Mouse (Mus musculus) olfactory bulb, adult 2 months (tissue): ENCODE data around the gene Notch1.

Experiments used
- CTCF ChIP-seq: fragments of 200-500 bp; IDR thresholded peaks from 2 replicates; pipeline ENCODE4 v1.5.1; 2012; ENCODE audit warnings: low read depth, mild to moderate bottlenecking, low read length, moderate library complexity; ENCODE audit not compliant: insufficient read depth
- POLR2A ChIP-seq: fragments of 200-500 bp; IDR thresholded peaks from 2 replicates; pipeline ENCODE4 v1.6.1; 2012; ENCODE audit warnings: mild to moderate bottlenecking, low read depth, low read length, moderate library complexity; ENCODE audit not compliant: insufficient read depth

DNA sequence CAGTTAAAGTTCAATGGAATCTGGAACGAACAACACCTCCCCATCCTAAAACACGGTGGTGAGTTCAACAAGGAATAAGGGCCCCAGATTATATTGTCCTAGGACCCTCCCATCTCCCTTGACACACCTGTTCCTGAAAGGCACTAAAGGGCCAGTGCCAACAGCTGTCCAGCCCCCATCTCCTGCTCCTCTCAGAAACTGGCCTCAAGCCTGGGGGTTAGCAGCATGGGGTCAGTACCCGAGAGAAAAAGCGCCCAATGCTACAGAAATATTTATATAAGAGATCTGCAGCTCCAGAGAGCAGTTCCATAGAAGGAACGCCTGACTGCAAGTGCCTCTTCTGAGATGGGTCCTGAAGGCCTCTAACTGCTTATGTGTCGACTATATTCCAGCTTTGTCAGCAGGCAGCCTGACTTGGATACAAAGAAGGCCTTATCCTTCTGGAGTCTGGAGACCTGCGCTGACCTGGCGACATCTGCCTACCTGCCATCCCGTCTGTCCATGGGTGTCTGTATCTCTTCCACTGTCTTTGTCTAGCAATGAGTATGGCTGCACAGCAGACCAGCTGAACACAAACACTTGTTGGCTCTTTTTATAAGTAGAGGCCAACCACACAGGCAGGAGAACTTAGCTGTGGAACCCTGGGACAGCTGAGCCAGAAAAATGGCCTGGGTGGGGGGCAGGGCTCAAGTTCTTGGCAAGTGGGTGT is 11.5 kb downstream of the Notch1 start:
- TF ChIP-seq CTCF (no peak), POLR2A (no peak)
